Mouse (Mus musculus) C2C12 (cell line): ENCODE data around the gene Etl4. TPM values are rescaled to one million over a fixed set of nuclear protein-coding genes. Genes with fewer than 3 reads are reported as not detected.

ENCODE experiments used
- H3K27me3 ChIP-seq: one replicate; pipeline ENCODE4 v1.6.1; 2011; ENCODE audit not compliant: control insufficient read depth, insufficient read depth, insufficient read length
- H3K36me3 ChIP-seq: one replicate; pipeline ENCODE4 v1.6.1; 2011; ENCODE audit not compliant: control insufficient read depth, insufficient read depth
- H3K4me3 ChIP-seq: one replicate; pipeline ENCODE4 v1.5.1; 2011; ENCODE audit warnings: mild to moderate bottlenecking, control low read depth; ENCODE audit not compliant: poor library complexity, insufficient read depth, severe bottlenecking
- H3K79me2 ChIP-seq: one replicate; pipeline ENCODE4 v1.6.1; 2011; ENCODE audit not compliant: control insufficient read depth, insufficient read depth
- H3K79me3 ChIP-seq: one replicate; pipeline ENCODE4 v1.6.1; 2011; ENCODE audit warnings: low read depth, control low read depth
- H3ac ChIP-seq: one replicate; pipeline ENCODE3; 2011; ENCODE audit warnings: low read depth; ENCODE audit not compliant: control insufficient read depth, insufficient read length
- CEBPB ChIP-seq: IDR thresholded peaks from one replicate; pipeline ENCODE4 v1.6.1; 2011; ENCODE audit warnings: low read depth, mild to moderate bottlenecking, control low read depth, moderate library complexity
- CTCF ChIP-seq: IDR thresholded peaks from one replicate; pipeline ENCODE4 v1.5.1; 2011; ENCODE audit not compliant: control insufficient read depth, insufficient read depth, insufficient read length
- FOSL1 ChIP-seq: IDR thresholded peaks from one replicate; pipeline ENCODE4 v1.8.0; 2011; ENCODE audit warnings: mild to moderate bottlenecking, low read length; ENCODE audit not compliant: poor library complexity, insufficient read depth, severe bottlenecking
- MAX ChIP-seq: IDR thresholded peaks from one replicate; pipeline ENCODE4 v1.6.1; 2011; ENCODE audit warnings: mild to moderate bottlenecking, control low read depth
- MYOD1 ChIP-seq: IDR thresholded peaks from one replicate; pipeline ENCODE4 v1.6.1; 2011; ENCODE audit warnings: low read depth; ENCODE audit not compliant: control insufficient read depth, insufficient read length
- MYOG ChIP-seq: IDR thresholded peaks from one replicate; pipeline ENCODE4 v1.6.1; 2011; ENCODE audit not compliant: control insufficient read depth, insufficient read length; ENCODE audit errors: extremely low read depth
- USF1 ChIP-seq: IDR thresholded peaks from one replicate; pipeline ENCODE4 v1.6.1; 2011; ENCODE audit warnings: low read depth, mild to moderate bottlenecking, control low read depth, moderate library complexity
- polyA plus RNA-seq: library from polyadenylated mRNA; unstranded; fragments of >200 nt; fragmentation: generic; extraction: Trizol; gene quantifications from one replicate; pipeline ENCODE4 v1.2.1, GENCODE M21; 2012; ENCODE audit warnings: missing spikeins

Gene Etl4
- polyA plus RNA-seq, 1 experiment, result 3.9 TPM

- no peak overlapping the region for H3K4me3 ChIP-seq
- H3K27me3 ChIP-seq, result no peaks in the 10 kb centered on the region
- H3K79me3 ChIP-seq, result no peaks in the 10 kb centered on the region
- no peaks in the 10 kb centered on the region for H3K79me2 ChIP-seq
- no peaks in the 10 kb centered on the region for H3K36me3 ChIP-seq
- TF ChIP-seq FOSL1, result no peak
- no peak for TF ChIP-seq CEBPB
- TF ChIP-seq MAX, result no peak
- no peak for TF ChIP-seq USF1
- no peak for TF ChIP-seq MYOD1
- H3ac ChIP-seq, result no peak overlapping the region
Observed at GRCm38 (mm10) chr2:20756964-20757363, 847.4 kb downstream of the Etl4 start.

GRCm38 (mm10) chr2:20759045-20759662 is 849.6 kb downstream of the Etl4 start:
- Histone ChIP-seq H3K79me3 (no peaks in the 10 kb centered on the region), H3ac (no peak overlapping the region), H3K79me2 (no peaks in the 10 kb centered on the region), H3K4me3 (no peak overlapping the region), H3K36me3 (no peaks in the 10 kb centered on the region), H3K27me3 (no peaks in the 10 kb centered on the region)
- TF ChIP-seq USF1 (no peak), MYOD1 (no peak), FOSL1 (no peak), CTCF (no peak), MAX (no peak), CEBPB (no peak), MYOG (no peak)

GRCm38 (mm10) chr2:20761320-20761719 is 851.7 kb downstream of the Etl4 start:
- H3K79me3 ChIP-seq, result no peaks in the 10 kb centered on the region
- H3K4me3 ChIP-seq, result no peak overlapping the region
- H3ac ChIP-seq, result no peak overlapping the region
- no peaks in the 10 kb centered on the region for H3K79me2 ChIP-seq
- TF ChIP-seq MYOG (no peak), FOSL1 (no peak), CEBPB (no peak)
- H3K27me3 ChIP-seq, result no peaks in the 10 kb centered on the region
- no peaks in the 10 kb centered on the region for H3K36me3 ChIP-seq

GRCm38 (mm10) chr2:20761751-20762150 is 852.2 kb downstream of the Etl4 start:
- Histone ChIP-seq H3K27me3 (no peaks in the 10 kb centered on the region), H3ac (no peak overlapping the region), H3K36me3 (no peaks in the 10 kb centered on the region), H3K79me2 (no peaks in the 10 kb centered on the region), H3K79me3 (no peaks in the 10 kb centered on the region), H3K4me3 (no peak overlapping the region)
- TF ChIP-seq CEBPB, result no peak
- no peak for TF ChIP-seq MYOD1
- no peak for TF ChIP-seq MAX
- no peak for TF ChIP-seq USF1
- no peak for TF ChIP-seq CTCF
- no peak for TF ChIP-seq MYOG
- no peak for TF ChIP-seq FOSL1

- H3ac ChIP-seq, result no peak overlapping the region
- no peaks in the 10 kb centered on the region for H3K36me3 ChIP-seq
- H3K27me3 ChIP-seq, result no peaks in the 10 kb centered on the region
- H3K79me2 ChIP-seq, result no peaks in the 10 kb centered on the region
- no peak for TF ChIP-seq USF1
- TF ChIP-seq MYOG, result no peak
- no peak for TF ChIP-seq CEBPB
- TF ChIP-seq MAX, result no peak
- no peak for TF ChIP-seq MYOD1
- TF ChIP-seq FOSL1, result no peak
- TF ChIP-seq CTCF, result no peak
- H3K79me3 ChIP-seq, result no peaks in the 10 kb centered on the region
- H3K4me3 ChIP-seq, result no peak overlapping the region
Observed at GRCm38 (mm10) chr2:20763511-20764212, 854.1 kb downstream of the Etl4 start.

- no peak for TF ChIP-seq USF1
- no peak for TF ChIP-seq MYOG
- TF ChIP-seq CEBPB, result no peak
- no peak for TF ChIP-seq MAX
- no peak for TF ChIP-seq FOSL1
- no peak for TF ChIP-seq CTCF
- TF ChIP-seq MYOD1, result no peak
Observed at GRCm38 (mm10) chr2:20764566-20765090, 855.0 kb downstream of the Etl4 start.

More at GRCm38 (mm10) chr2:20764566-20765090, 855.0 kb downstream of the Etl4 start:
- H3K36me3 ChIP-seq, result no peaks in the 10 kb centered on the region
- no peaks in the 10 kb centered on the region for H3K27me3 ChIP-seq
- no peaks in the 10 kb centered on the region for H3K79me3 ChIP-seq
- H3K79me2 ChIP-seq, result no peaks in the 10 kb centered on the region
- H3ac ChIP-seq, result no peak overlapping the region
- no peak overlapping the region for H3K4me3 ChIP-seq
